Mouse (Mus musculus): ENCODE results near the gene Myod1. TPM values are rescaled to one million over a fixed set of nuclear protein-coding genes. Genes with fewer than 3 reads are reported as not detected.
A peak's percentile ranks its signal among the peaks of the same experiment; 100 is the strongest.

Gene Myod1
- polyA plus RNA-seq (2016; fragmentation: Nextera tagmentation; extraction: Ambion mirVana), result 10.8 and 13.5 TPM in 2 replicates

GRCm38 (mm10) chr7:46376172-46377007 lies at the start of gene Myod1:
Myod1 (plus strand) TSS chr7:46376474.
- no peak for ATAC-seq (ENCODE audit: low FRiP score, low read depth)

GRCm38 (mm10) chr7:46327896-46328295 lies 48.4 kb upstream of the Myod1 start:
- 76% methylated on average over 4 of the region's 4 CpGs for WGBS
- Histone ChIP-seq H3K4me1 (no peaks in the 10 kb centered on the region), H3K9me3 (no peaks in the 10 kb centered on the region), H3K36me3 (no peaks in the 10 kb centered on the region), H3K4me3 (no peak overlapping the region), H3K27ac (no peak overlapping the region), H3K9ac (no peak overlapping the region), H3K27me3 (replicated peaks) (no peaks in the 10 kb centered on the region), H3K4me2 (replicated peaks) (no peak overlapping the region)
- no peak for ATAC-seq (ENCODE audit: low FRiP score, low read depth)

More at GRCm38 (mm10) chr7:46376172-46377007, at the start of gene Myod1:
- Histone ChIP-seq H3K4me2 (replicated peaks) (peak within 1 kb of the TSS; percentile 52), H3K27ac (no peak within 1 kb of the TSS), H3K4me3 (peak within 1 kb of the TSS; percentile 20), H3K9ac (peak within 1 kb of the TSS; percentile 33; the same call in 1 of the 2 replicates), H3K36me3 (no peaks in the 10 kb centered on the region), H3K4me1 (peaks cover 15% of the 10 kb centered on the region), H3K27me3 (replicated peaks) (peaks cover 63% of the 10 kb centered on the region), H3K9me3 (no peaks in the 10 kb centered on the region)
- 5% methylated on average over 44 of the region's 44 CpGs for WGBS

- no peaks in the 10 kb centered on the region for H3K9me3 ChIP-seq
- H3K4me3 ChIP-seq, result no peak overlapping the region
- no peak overlapping the region for H3K4me2 ChIP-seq (replicated peaks)
- H3K27me3 ChIP-seq (replicated peaks), result no peaks in the 10 kb centered on the region
- no peak overlapping the region for H3K9ac ChIP-seq
- ATAC-seq (ENCODE audit: low FRiP score, low read depth), result no peak
- no peaks in the 10 kb centered on the region for H3K4me1 ChIP-seq
- 90% methylated on average over 9 of the region's 9 CpGs for WGBS
- no peaks in the 10 kb centered on the region for H3K36me3 ChIP-seq
- H3K27ac ChIP-seq, result no peak overlapping the region
Observed at GRCm38 (mm10) chr7:46337397-46337796, 38.9 kb upstream of the Myod1 start.

GRCm38 (mm10) chr7:46339818-46340217 lies 36.5 kb upstream of the Myod1 start:
- Histone ChIP-seq H3K27ac (no peak overlapping the region), H3K4me3 (no peak overlapping the region), H3K27me3 (replicated peaks) (no peaks in the 10 kb centered on the region), H3K9me3 (no peaks in the 10 kb centered on the region), H3K4me2 (replicated peaks) (no peak overlapping the region), H3K9ac (no peak overlapping the region), H3K4me1 (no peaks in the 10 kb centered on the region), H3K36me3 (no peaks in the 10 kb centered on the region)
- WGBS, result 52% methylated on average over 3 of the region's 3 CpGs
- ATAC-seq (ENCODE audit: low FRiP score, low read depth), result no peak

- H3K9me3 ChIP-seq, result no peaks in the 10 kb centered on the region
- no peak overlapping the region for H3K4me3 ChIP-seq
- no peak overlapping the region for H3K4me2 ChIP-seq (replicated peaks)
- WGBS, result 77% methylated on average over 5 of the region's 5 CpGs
- no peaks in the 10 kb centered on the region for H3K36me3 ChIP-seq
- no peak for ATAC-seq (ENCODE audit: low FRiP score, low read depth)
- no peak overlapping the region for H3K9ac ChIP-seq
- H3K27me3 ChIP-seq (replicated peaks), result no peaks in the 10 kb centered on the region
- H3K4me1 ChIP-seq, result no peaks in the 10 kb centered on the region
- H3K27ac ChIP-seq, result no peak overlapping the region
Observed at GRCm38 (mm10) chr7:46340295-46340694, 36.0 kb upstream of the Myod1 start.

GRCm38 (mm10) chr7:46341471-46341870 lies 34.8 kb upstream of the Myod1 start:
- no peak for ATAC-seq (ENCODE audit: low FRiP score, low read depth)

GRCm38 (mm10) chr7:46347692-46348091 lies 28.6 kb upstream of the Myod1 start:
- Histone ChIP-seq H3K4me2 (replicated peaks) (no peak overlapping the region), H3K4me3 (no peak overlapping the region), H3K27me3 (replicated peaks) (peaks cover 37% of the 10 kb centered on the region), H3K27ac (no peak overlapping the region), H3K36me3 (no peaks in the 10 kb centered on the region), H3K4me1 (peaks cover 3% of the 10 kb centered on the region; the same call in 1 of the 2 replicates), H3K9me3 (no peaks in the 10 kb centered on the region), H3K9ac (no peak overlapping the region)
- no peak for ATAC-seq (ENCODE audit: low FRiP score, low read depth)
- 70% methylated on average over 4 of the region's 4 CpGs for WGBS

More at GRCm38 (mm10) chr7:46341471-46341870, 34.8 kb upstream of the Myod1 start:
- Histone ChIP-seq H3K9ac (no peak overlapping the region), H3K4me3 (no peak overlapping the region), H3K9me3 (no peaks in the 10 kb centered on the region), H3K27ac (no peak overlapping the region), H3K4me1 (no peaks in the 10 kb centered on the region), H3K27me3 (replicated peaks) (0 out of 2 replicates have a peak, but pooled peaks cover under 1% of the 10 kb centered on the region), H3K4me2 (replicated peaks) (no peak overlapping the region), H3K36me3 (no peaks in the 10 kb centered on the region)
- WGBS, result 84% methylated on average over 9 of the region's 9 CpGs

- Histone ChIP-seq H3K9ac (no peak overlapping the region), H3K4me2 (replicated peaks) (peak overlapping the region; percentile 49), H3K9me3 (no peaks in the 10 kb centered on the region), H3K4me3 (peak overlapping the region; percentile 9; the same call in 1 of the 2 replicates), H3K27me3 (replicated peaks) (peaks cover 37% of the 10 kb centered on the region), H3K27ac (no peak overlapping the region), H3K36me3 (no peaks in the 10 kb centered on the region), H3K4me1 (peaks cover 3% of the 10 kb centered on the region; the same call in 1 of the 2 replicates)
- ATAC-seq (ENCODE audit: low FRiP score, low read depth), result no peak
- WGBS, result under 1% methylated on average over 36 of the region's 36 CpGs
Observed at GRCm38 (mm10) chr7:46348813-46349212, 27.5 kb upstream of the Myod1 start.

- Histone ChIP-seq H3K4me3 (no peak overlapping the region), H3K9me3 (no peaks in the 10 kb centered on the region), H3K4me2 (replicated peaks) (no peak overlapping the region), H3K4me1 (peaks cover 3% of the 10 kb centered on the region; the same call in 1 of the 2 replicates), H3K9ac (no peak overlapping the region), H3K27ac (no peak overlapping the region), H3K36me3 (no peaks in the 10 kb centered on the region), H3K27me3 (replicated peaks) (peaks cover 37% of the 10 kb centered on the region)
- WGBS, result 64% methylated on average over 9 of the region's 9 CpGs
- no peak for ATAC-seq (ENCODE audit: low FRiP score, low read depth)
Observed at GRCm38 (mm10) chr7:46350119-46350702, 26.1 kb upstream of the Myod1 start.

- Histone ChIP-seq H3K4me3 (no peak overlapping the region), H3K4me1 (peaks cover 3% of the 10 kb centered on the region; the same call in 1 of the 2 replicates), H3K9me3 (no peaks in the 10 kb centered on the region), H3K4me2 (replicated peaks) (no peak overlapping the region), H3K27ac (no peak overlapping the region), H3K9ac (no peak overlapping the region), H3K36me3 (no peaks in the 10 kb centered on the region), H3K27me3 (replicated peaks) (peaks cover 27% of the 10 kb centered on the region)
- 65% methylated on average over 2 of the region's 2 CpGs for WGBS
- ATAC-seq (ENCODE audit: low FRiP score, low read depth), result no peak
Observed at GRCm38 (mm10) chr7:46352748-46353147, 23.5 kb upstream of the Myod1 start.

- no peaks in the 10 kb centered on the region for H3K9me3 ChIP-seq
- H3K4me3 ChIP-seq, result no peak overlapping the region
- 64% methylated on average over 8 of the region's 8 CpGs for WGBS
- no peak overlapping the region for H3K27ac ChIP-seq
- no peaks in the 10 kb centered on the region for H3K36me3 ChIP-seq
- peaks cover 23% of the 10 kb centered on the region for H3K27me3 ChIP-seq (replicated peaks)
- H3K4me2 ChIP-seq (replicated peaks), result no peak overlapping the region
- H3K4me1 ChIP-seq, result peaks cover 3% of the 10 kb centered on the region; the same call in 1 of the 2 replicates
- ATAC-seq (ENCODE audit: low FRiP score, low read depth), result no peak
- H3K9ac ChIP-seq, result no peak overlapping the region
Observed at GRCm38 (mm10) chr7:46353216-46353615, 23.1 kb upstream of the Myod1 start.

- ATAC-seq (ENCODE audit: low FRiP score, low read depth), result no peak
- WGBS, result 76% methylated on average over 4 of the region's 4 CpGs
- peaks cover under 1% of the 10 kb centered on the region; the same call in 1 of the 2 replicates for H3K4me1 ChIP-seq
- H3K36me3 ChIP-seq, result no peaks in the 10 kb centered on the region
- no peak overlapping the region for H3K27ac ChIP-seq
- H3K4me3 ChIP-seq, result no peak overlapping the region
- peaks cover 16% of the 10 kb centered on the region for H3K27me3 ChIP-seq (replicated peaks)
- H3K9ac ChIP-seq, result no peak overlapping the region
- no peaks in the 10 kb centered on the region for H3K9me3 ChIP-seq
- no peak overlapping the region for H3K4me2 ChIP-seq (replicated peaks)
Observed at GRCm38 (mm10) chr7:46353875-46354274, 22.4 kb upstream of the Myod1 start.

All from neural tube, embryonic 12.5 days (tissue).